ENCODE assay signal across 8 mouse cellular contexts in the genomic region with DNA sequence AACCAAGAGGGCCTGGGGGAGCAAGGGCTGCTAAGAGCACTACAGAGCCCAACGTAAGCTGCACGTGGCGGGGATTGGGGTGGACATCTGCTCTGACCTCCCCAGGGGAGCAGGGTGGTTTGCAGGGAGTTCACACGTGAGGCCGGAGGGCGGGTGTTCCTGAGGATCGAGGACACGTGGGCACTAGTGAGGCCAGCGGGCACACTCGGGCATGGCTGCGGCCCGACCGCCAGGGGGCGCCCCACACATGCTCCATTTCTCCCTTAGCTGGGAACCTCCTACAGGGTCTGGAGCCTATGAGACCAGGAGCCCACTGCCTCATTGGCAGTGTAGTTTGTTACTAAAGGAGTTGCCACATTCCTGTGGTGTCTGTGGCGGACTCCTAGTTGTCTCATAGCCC. TPM values are rescaled to one million over a fixed set of nuclear protein-coding genes. Genes with fewer than 3 reads are reported as not detected.
A peak's percentile ranks its signal among the peaks of the same experiment; 100 is the strongest.
DNase-seq lines count a peak whose midpoint lies in the region; ATAC-seq and TF ChIP-seq lines count a peak whose summit lies in the region.

No protein-coding gene starts in this region.

- H3K4me1 ChIP-seq in intestine, embryonic 14.5 days (replicated peaks; ENCODE audit: control insufficient read depth, insufficient read depth, low read length) = peaks cover 36% of the 10 kb centered on the region
- peaks cover 48% of the 10 kb centered on the region for H3K4me1 ChIP-seq in intestine, embryonic 15.5 days (replicated peaks)
- peaks cover 21% of the 10 kb centered on the region for H3K4me1 ChIP-seq in kidney, adult 2 months (ENCODE audit: control insufficient read depth, insufficient read depth, low read length)
- H3K4me1 ChIP-seq in limb, embryonic 11.5 days (ENCODE audit: control insufficient read depth, insufficient read depth, low read length) = peaks cover 58% of the 10 kb centered on the region
- 0 out of 2 replicates have a peak, but pooled peaks cover 2% of the 10 kb centered on the region for H3K4me1 ChIP-seq in stomach, postnatal 0 days (replicated peaks; ENCODE audit: control insufficient read depth, insufficient read depth)

- 0 out of 2 replicates have a peak, but pooled peaks have one; percentile 30 for ATAC-seq in intestine, embryonic 14.5 days (replicated peaks; ENCODE audit: low FRiP score, low TSS enrichment, low read depth)
- ATAC-seq in intestine, embryonic 15.5 days = no peak; the same call in 1 of the 2 replicates
- ATAC-seq in limb, embryonic 11.5 days (ENCODE audit: insufficient number of reproducible peaks, low FRiP score, low TSS enrichment, low read depth) = no peak
- ATAC-seq in stomach, postnatal 0 days (ENCODE audit: low FRiP score, low TSS enrichment) = peak; percentile 32

- H3K4me3 ChIP-seq in intestine, embryonic 14.5 days (ENCODE audit: low read depth, low read length) = no peak overlapping the region
- H3K4me3 ChIP-seq in intestine, embryonic 15.5 days (replicated peaks) = no peak overlapping the region
- H3K4me3 ChIP-seq in gastrocnemius, adult 2 months = peak overlapping the region; percentile 50
- no peak overlapping the region for H3K4me3 ChIP-seq in kidney, adult 2 months (ENCODE audit: insufficient read depth, low read depth, low read length)
- H3K4me3 ChIP-seq in limb, embryonic 11.5 days (ENCODE audit: low read depth, low read length) = no peak overlapping the region
- no peak overlapping the region for H3K4me3 ChIP-seq in stomach, postnatal 0 days (ENCODE audit: low read depth, low read length)

- TF ChIP-seq POLR2A in kidney, adult 2 months (IDR thresholded peaks at IDR 0.05; ENCODE audit: low read depth, low read length) = no peak

- intact Hi-C loops in gastrocnemius, adult 2 months (cut with DNase I) = loop anchor here (5.0 kb wide), 1 partner anchor 161 kb away; a partner anchor contains a TSS

- no peak overlapping the region for H3K9ac ChIP-seq in intestine, embryonic 14.5 days (ENCODE audit: low read length)
- H3K9ac ChIP-seq in intestine, embryonic 15.5 days = no peak overlapping the region
- no peak overlapping the region for H3K9ac ChIP-seq in limb, embryonic 11.5 days (ENCODE audit: low read length)
- no peak overlapping the region for H3K9ac ChIP-seq in stomach, postnatal 0 days (ENCODE audit: low read length)

- no peak overlapping the region for H3K4me2 ChIP-seq in intestine, embryonic 14.5 days (ENCODE audit: low read length)
- no peak overlapping the region for H3K4me2 ChIP-seq in intestine, embryonic 15.5 days (replicated peaks)
- no peak overlapping the region for H3K4me2 ChIP-seq in limb, embryonic 11.5 days (ENCODE audit: low read depth, severe bottlenecking)
- H3K4me2 ChIP-seq in stomach, postnatal 0 days (replicated peaks; ENCODE audit: low read depth) = no peak overlapping the region

- WGBS in intestine, embryonic 14.5 days = 16% methylated on average over 15 of the region's 15 CpGs
- 12% methylated on average over 15 of the region's 15 CpGs for WGBS in intestine, embryonic 15.5 days
- 14% methylated on average over 15 of the region's 15 CpGs for WGBS in kidney, adult 2 months
- WGBS in limb, embryonic 11.5 days = 3% methylated on average over 15 of the region's 15 CpGs
- 14% methylated on average over 15 of the region's 15 CpGs for WGBS in stomach, postnatal 0 days

- H3K27me3 ChIP-seq in intestine, embryonic 14.5 days (replicated peaks; ENCODE audit: control insufficient read depth, insufficient read depth, low read length) = peaks cover 14% of the 10 kb centered on the region
- peaks cover 19% of the 10 kb centered on the region for H3K27me3 ChIP-seq in intestine, embryonic 15.5 days (replicated peaks)
- no peaks in the 10 kb centered on the region for H3K27me3 ChIP-seq in kidney, adult 2 months (replicated peaks; ENCODE audit: control insufficient read depth, insufficient read depth, low read length)
- peaks cover 12% of the 10 kb centered on the region; the same call in 1 of the 2 replicates for H3K27me3 ChIP-seq in limb, embryonic 11.5 days (ENCODE audit: control insufficient read depth, insufficient read depth, low read length)
- H3K27me3 ChIP-seq in stomach, postnatal 0 days (ENCODE audit: control insufficient read depth, insufficient read depth, low read length) = peaks cover 5% of the 10 kb centered on the region; the same call in 1 of the 2 replicates

- no peaks in the 10 kb centered on the region for H3K9me3 ChIP-seq in intestine, embryonic 14.5 days (ENCODE audit: control insufficient read depth, low read length)
- H3K9me3 ChIP-seq in intestine, embryonic 15.5 days = no peaks in the 10 kb centered on the region
- no peaks in the 10 kb centered on the region for H3K9me3 ChIP-seq in limb, embryonic 11.5 days (ENCODE audit: control insufficient read depth, low read length)
- no peaks in the 10 kb centered on the region for H3K9me3 ChIP-seq in stomach, postnatal 0 days (ENCODE audit: control insufficient read depth, low read length)

- no peak overlapping the region for H3K27ac ChIP-seq in intestine, embryonic 14.5 days (ENCODE audit: low read depth)
- no peak overlapping the region for H3K27ac ChIP-seq in intestine, embryonic 15.5 days
- peak overlapping the region; percentile 20; the same call in 1 of the 2 replicates for H3K27ac ChIP-seq in gastrocnemius, adult 2 months
- no peak overlapping the region for H3K27ac ChIP-seq in kidney, adult 2 months (ENCODE audit: insufficient read depth, low read depth, low read length)
- no peak overlapping the region for H3K27ac ChIP-seq in limb, embryonic 11.5 days (replicated peaks; ENCODE audit: low read depth, low read length)
- no peak overlapping the region for H3K27ac ChIP-seq in stomach, postnatal 0 days (replicated peaks)

- DNase-seq in intestine, embryonic 14.5 days (ENCODE audit: low spot score) = peak; percentile 87
- peak; percentile 61 for DNase-seq in cerebellum, adult 9-11 months
- peak; percentile 89 for DNase-seq in gastrocnemius, adult 2 months
- peak; percentile 90 for DNase-seq in kidney, adult 2 months
- peak; percentile 87 for DNase-seq in limb, embryonic 11.5 days (ENCODE audit: low spot score)
- DNase-seq in monocyte, adult 2 months (ENCODE audit: low read depth in 1 of 2, low spot score in 2 of 2) = peak; percentile 58 to 70
- DNase-seq in stomach, postnatal 0 days (ENCODE audit: low spot score) = peak; percentile 87

- TF ChIP-seq CTCF in gastrocnemius, adult 2 months (IDR thresholded peaks at IDR 0.05) = peak; percentile 99
- peak; percentile 86 for TF ChIP-seq CTCF in kidney, adult 2 months (conservative IDR thresholded peaks at IDR 0.05; ENCODE audit: insufficient read depth, insufficient read length, low read depth, low read length)
- peak; percentile 94 for TF ChIP-seq CTCF in stomach, postnatal 0 days (IDR thresholded peaks at IDR 0.05; ENCODE audit: low read depth)

- no peak for TF ChIP-seq EP300 in stomach, postnatal 0 days (optimal IDR thresholded peaks at IDR 0.05)

- H3K36me3 ChIP-seq in intestine, embryonic 14.5 days (ENCODE audit: control insufficient read depth, insufficient read depth, low read length) = no peaks in the 10 kb centered on the region
- no peaks in the 10 kb centered on the region for H3K36me3 ChIP-seq in intestine, embryonic 15.5 days
- H3K36me3 ChIP-seq in kidney, adult 2 months (ENCODE audit: control insufficient read depth, insufficient read depth, low read length) = no peaks in the 10 kb centered on the region
- H3K36me3 ChIP-seq in limb, embryonic 11.5 days (ENCODE audit: control insufficient read depth, insufficient read depth, low read length) = no peaks in the 10 kb centered on the region
- H3K36me3 ChIP-seq in stomach, postnatal 0 days (ENCODE audit: control insufficient read depth, insufficient read depth, low read length) = no peaks in the 10 kb centered on the region

RNA-seq across cellular contexts. Expression of a gene that starts 5.1 kb away (rescaled TPM):
- polyA plus RNA-seq in intestine, embryonic 14.5 days (2014; fragmentation: Nextera tagmentation; extraction: Ambion mirVana) = 1.9 and 2.3 TPM in 2 replicates
- 0.74 and 1.2 TPM in 2 replicates for polyA plus RNA-seq in intestine, embryonic 15.5 days (2015; fragmentation: Nextera tagmentation; extraction: Ambion mirVana)
- 1 to 10 TPM; 1.2 to 4.0 TPM for total RNA-seq in gastrocnemius, adult 2 months (2021)
- 11.3 and 17.0 TPM in 2 replicates for polyA plus RNA-seq in kidney, adult 2 months (2012; rRNA removed)
- 1.3 and 2.4 TPM in 2 replicates for polyA plus RNA-seq in limb, embryonic 11.5 days (2014; fragmentation: Nextera tagmentation; extraction: Ambion mirVana)
- polyA plus RNA-seq in stomach, postnatal 0 days (2015; fragmentation: Nextera tagmentation; extraction: Ambion mirVana) = 1.8 and 3.2 TPM in 2 replicates

RNA-seq across cellular contexts. Expression of a gene that starts 43.0 kb away (rescaled TPM):
- polyA plus RNA-seq in intestine, embryonic 14.5 days (2014; fragmentation: Nextera tagmentation; extraction: Ambion mirVana) = 102 and 103 TPM in 2 replicates
- polyA plus RNA-seq in intestine, embryonic 15.5 days (2015; fragmentation: Nextera tagmentation; extraction: Ambion mirVana) = 86.6 and 92.6 TPM in 2 replicates
- 10 to 100 TPM; 32.0 to 33.8 TPM for total RNA-seq in gastrocnemius, adult 2 months (2021)
- polyA plus RNA-seq in kidney, adult 2 months (2012; rRNA removed) = 32.5 and 35.1 TPM in 2 replicates
- polyA plus RNA-seq in limb, embryonic 11.5 days (2014; fragmentation: Nextera tagmentation; extraction: Ambion mirVana) = 140 and 150 TPM in 2 replicates
- polyA plus RNA-seq in stomach, postnatal 0 days (2015; fragmentation: Nextera tagmentation; extraction: Ambion mirVana) = 36.5 and 38.3 TPM in 2 replicates

Comparison
In these comparisons a context has a peak if more than half of its experiments do, and no peak if none do; other contexts are left out.
1. ATAC-seq: peak in intestine, embryonic 14.5 days (single experiment) and stomach, postnatal 0 days (single experiment); none in intestine, embryonic 15.5 days (single experiment) and limb, embryonic 11.5 days (single experiment).
2. Peak in every context shown above with its lines, with median percentiles within 50 percentile points of each other: DNase-seq and CTCF ChIP-seq.